In genomic region chr1:30930823-30931222, GRCm38 (mm10) we compare ENCODE assay signal across 14 mouse cellular contexts. TPM values are rescaled to one million over a fixed set of nuclear protein-coding genes. Genes with fewer than 3 reads are reported as not detected.
DNase-seq lines count a peak whose midpoint lies in the region; ATAC-seq and TF ChIP-seq lines count a peak whose summit lies in the region.
"Had no signal": no experiment of that assay in that cellular context is flagged by ENCODE, and none has a peak within 500 bp of the region (broad histone marks: within the 10 kb centered on the region; RNA-seq: fewer than 3 reads in every experiment).

No protein-coding gene starts in this region.

- peak; percentile 17 for DNase-seq in adrenal gland, postnatal 14 days
- DNase-seq in adrenal gland, adult 8-10 months = no peak
- DNase-seq in layer of hippocampus, adult 11-12 months (ENCODE audit: low spot score) = peak; percentile 30
- DNase-seq in layer of hippocampus, adult 9-10 months (ENCODE audit: low spot score) = no peak
- peak; percentile 7 for DNase-seq in right cerebral cortex, adult 18-20 months
- DNase-seq in right cerebral cortex, postnatal 25 days = no peak
- DNase-seq in stomach, postnatal 0 days (ENCODE audit: low spot score) = no peak
- no peak for DNase-seq in cerebellum, adult 2 months
- DNase-seq: liver, embryonic 13.5 days had no signal

- H3K4me3 ChIP-seq in stomach, postnatal 0 days (ENCODE audit: low read depth, low read length) = no peak overlapping the region
- no peak overlapping the region for H3K4me3 ChIP-seq in cerebellum, adult 2 months (replicated peaks; ENCODE audit: insufficient read depth, low read depth, low read length)
- H3K4me3 ChIP-seq: embryonic facial prominence, embryonic 13.5 days; liver, embryonic 13.5 days had no signal

- no peaks in the 10 kb centered on the region for H3K27me3 ChIP-seq in stomach, postnatal 0 days (ENCODE audit: control insufficient read depth, insufficient read depth, low read length)
- H3K27me3 ChIP-seq in cerebellum, adult 2 months (ENCODE audit: control insufficient read depth, insufficient read depth, low read length) = no peaks in the 10 kb centered on the region
- H3K27me3 ChIP-seq: embryonic facial prominence, embryonic 13.5 days; liver, embryonic 13.5 days had no signal

- no peak overlapping the region for H3K27ac ChIP-seq in stomach, postnatal 0 days (replicated peaks)
- H3K27ac ChIP-seq in cerebellum, adult 2 months (ENCODE audit: insufficient read depth, low read length) = no peak overlapping the region
- H3K27ac ChIP-seq: embryonic facial prominence, embryonic 13.5 days; liver, embryonic 13.5 days had no signal

- no peaks in the 10 kb centered on the region for H3K9me3 ChIP-seq in stomach, postnatal 0 days (ENCODE audit: control insufficient read depth, low read length)
- H3K9me3 ChIP-seq: embryonic facial prominence, embryonic 13.5 days; liver, embryonic 13.5 days had no signal

- no peak for TF ChIP-seq POLR2A in cerebellum, adult 2 months (IDR thresholded peaks at IDR 0.05; ENCODE audit: borderline replicate concordance, insufficient read depth, low read length)

- ATAC-seq in stomach, postnatal 0 days (ENCODE audit: low FRiP score, low TSS enrichment) = no peak
- ATAC-seq: activated CD4-positive, CD25-positive, alpha-beta regulatory T cell, adult 4 months had no signal

- peak; percentile 68 for TF ChIP-seq CTCF in stomach, postnatal 0 days (IDR thresholded peaks at IDR 0.05; ENCODE audit: low read depth)
- no peak for TF ChIP-seq CTCF in cerebellum, adult 2 months (IDR thresholded peaks at IDR 0.05; ENCODE audit: borderline replicate concordance, insufficient read depth, low read depth, low read length)

- H3K36me3 ChIP-seq in stomach, postnatal 0 days (ENCODE audit: control insufficient read depth, insufficient read depth, low read length) = no peaks in the 10 kb centered on the region
- H3K36me3 ChIP-seq: embryonic facial prominence, embryonic 13.5 days; liver, embryonic 13.5 days had no signal

- H3K9ac ChIP-seq in stomach, postnatal 0 days (ENCODE audit: low read length) = no peak overlapping the region
- H3K9ac ChIP-seq: embryonic facial prominence, embryonic 13.5 days; liver, embryonic 13.5 days had no signal

- WGBS in stomach, postnatal 0 days = 71% methylated on average over 2 of the region's 2 CpGs
- 57% methylated on average over 2 of the region's 2 CpGs for WGBS in cerebellum, adult 2 months

- no peak for TF ChIP-seq EP300 in stomach, postnatal 0 days (optimal IDR thresholded peaks at IDR 0.05)

- H3K4me1 ChIP-seq in stomach, postnatal 0 days (replicated peaks; ENCODE audit: control insufficient read depth, insufficient read depth) = no peaks in the 10 kb centered on the region
- H3K4me1 ChIP-seq in cerebellum, adult 2 months (ENCODE audit: control insufficient read depth, insufficient read depth, low read length) = no peaks in the 10 kb centered on the region
- H3K4me1 ChIP-seq: embryonic facial prominence, embryonic 13.5 days; liver, embryonic 13.5 days had no signal

- H3K4me2 ChIP-seq in stomach, postnatal 0 days (replicated peaks; ENCODE audit: low read depth) = no peak overlapping the region
- H3K4me2 ChIP-seq: embryonic facial prominence, embryonic 13.5 days; liver, embryonic 13.5 days had no signal

RNA-seq across cellular contexts. Expression of gene AC153137.1, which starts 46.9 kb away (rescaled TPM):
- not detected in 2 replicates for total RNA-seq in adrenal gland, postnatal 14 days (2021)
- not detected for total RNA-seq in adrenal gland, adult 8-10 months (2022)
- not detected in 2 replicates for polyA plus RNA-seq in stomach, postnatal 0 days (2015; fragmentation: Nextera tagmentation; extraction: Ambion mirVana)
- not detected in 2 replicates for polyA plus RNA-seq in cerebellum, adult 2 months (2012; rRNA removed)
- total RNA-seq: layer of hippocampus, adult 18-20 months had no signal
- polyA plus RNA-seq: activated CD4-positive, CD25-positive, alpha-beta regulatory T cell, adult 4 months; embryonic facial prominence, embryonic 13.5 days; frontal cortex, adult 2 months; heart, embryonic 14.5 days; liver, embryonic 13.5 days had no signal

RNA-seq across cellular contexts. Expression of gene Phf3, which starts 57.1 kb away (rescaled TPM):
- total RNA-seq in adrenal gland, postnatal 14 days (2021) = 85.4 and 89.3 TPM in 2 replicates
- total RNA-seq in adrenal gland, adult 8-10 months (2022) = 10 to 100 TPM; 73.4 to 92.2 (median 78.2) TPM
- polyA plus RNA-seq in stomach, postnatal 0 days (2015; fragmentation: Nextera tagmentation; extraction: Ambion mirVana) = 12.8 and 15.0 TPM in 2 replicates
- polyA plus RNA-seq in cerebellum, adult 2 months (2012; rRNA removed) = 52.8 and 54.7 TPM in 2 replicates

Comparison
In these comparisons a context has a peak if more than half of its experiments do, and no peak if none do; other contexts are left out.
1. DNase-seq: peak in adrenal gland, postnatal 14 days (single experiment), layer of hippocampus, adult 11-12 months (single experiment) and right cerebral cortex, adult 18-20 months (single experiment); none in adrenal gland, adult 8-10 months (single experiment), layer of hippocampus, adult 9-10 months (single experiment), right cerebral cortex, postnatal 25 days (single experiment), stomach, postnatal 0 days (single experiment) and cerebellum, adult 2 months (0 of 2).